Mouse (Mus musculus): ENCODE results near the gene Ryr1.

DNA sequence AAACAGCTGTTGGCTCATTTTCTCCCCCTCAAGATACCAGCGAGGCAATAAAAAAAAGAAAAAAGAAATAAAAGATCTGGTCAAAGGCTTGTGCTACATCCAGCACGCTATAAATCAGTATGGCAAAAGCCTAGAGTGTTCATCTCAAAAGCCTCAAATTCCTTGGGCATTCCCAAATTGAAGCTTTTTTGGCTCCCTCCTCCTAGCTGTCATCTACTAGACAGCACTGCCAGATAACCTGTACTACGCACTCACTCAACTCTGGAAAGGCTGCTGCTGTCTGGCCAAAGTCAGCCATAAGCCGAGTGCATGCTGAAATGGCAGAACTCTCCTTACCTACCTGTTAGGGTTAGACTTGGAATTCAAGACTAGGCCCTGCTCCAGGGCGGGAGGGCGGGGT lies 167.7 kb downstream of the Ryr1 start:
- no peak for TF ChIP-seq CTCF (IDR thresholded peaks at IDR 0.05; ENCODE audit: extremely low read depth, insufficient read length, insufficient replicate concordance, low read depth, low read length)
- TF ChIP-seq POLR2A (IDR thresholded peaks at IDR 0.05; ENCODE audit: low read depth, low read length) = no peak
